Mouse (Mus musculus) lung, embryonic 14.5 days (tissue): Measurements from ENCODE around the gene Map3k6. TPM values are rescaled to one million over a fixed set of nuclear protein-coding genes. Genes with fewer than 3 reads are reported as not detected.

Source experiments
- ATAC-seq: fragments of 200-750 bp; cut with Nextera tagmentation; 2 replicates; pipeline ENCODE4 v1.8.0; 2017; ENCODE audit warnings: mild to moderate bottlenecking, moderate TSS enrichment, moderate library complexity; ENCODE audit not compliant: insufficient read depth
- DNase-seq: peaks from one replicate; pipeline ENCODE4 v3.0.0-alpha.2; 2015
- H3K27ac ChIP-seq: fragments of 300-500 bp; sonication (generic); 2 replicates; pipeline ENCODE4 v1.5.1; 2014; ENCODE audit warnings: low read depth, mild to moderate bottlenecking, moderate library complexity
- H3K27me3 ChIP-seq: fragments of 300-500 bp; sonication (generic); 2 replicates; pipeline ENCODE4 v1.6.1; 2014; ENCODE audit warnings: low read length, control low read depth; ENCODE audit not compliant: insufficient read depth
- H3K36me3 ChIP-seq: fragments of 300-500 bp; sonication (generic); 2 replicates; pipeline ENCODE4 v1.6.1; 2014; ENCODE audit warnings: control low read depth; ENCODE audit not compliant: insufficient read depth
- H3K4me1 ChIP-seq: fragments of 300-500 bp; sonication (generic); 2 replicates; pipeline ENCODE4 v1.6.1; 2014; ENCODE audit warnings: antibody characterized with exemption, control low read depth; ENCODE audit not compliant: insufficient read depth
- H3K4me2 ChIP-seq: fragments of 300-500 bp; sonication (generic); 2 replicates; pipeline ENCODE4 v1.6.1; 2014; ENCODE audit warnings: mild to moderate bottlenecking
- H3K4me3 ChIP-seq: fragments of 300-500 bp; sonication (generic); 2 replicates; pipeline ENCODE4 v1.5.1; 2014; ENCODE audit warnings: low read depth, low read length
- H3K9ac ChIP-seq: fragments of 300-500 bp; sonication (generic); 2 replicates; pipeline ENCODE4 v1.6.1; 2014
- H3K9me3 ChIP-seq: fragments of 300-500 bp; sonication (generic); 2 replicates; pipeline ENCODE4 v1.6.1; 2016; ENCODE audit warnings: low read depth, low read length, control low read depth
- CTCF ChIP-seq: IDR thresholded peaks from 2 replicates; pipeline ENCODE4 v1.5.1; 2016; ENCODE audit warnings: antibody characterized with exemption, low read depth
- WGBS: fragments of 180-500 bp; shearing (Covaris S2); extraction: QIAGEN DNeasy Blood & Tissue Kit; methylation state at CpG from one replicate; pipeline ENCODE4 v1.1.7; 2014; 5-methylcytosine and 5-hydroxymethylcytosine counted together
- polyA plus RNA-seq: library from polyadenylated mRNA; unstranded; fragments of >200 nt; fragmentation: Nextera tagmentation; extraction: Ambion mirVana; gene quantifications from 2 replicates; pipeline ENCODE4 v1.2.1, GENCODE M21; 2014

The Map3k6 gene
- polyA plus RNA-seq, 1 experiment from 2014 or later = 2.2 TPM

- Histone ChIP-seq H3K36me3 (peaks cover 56% of the 10 kb centered on the region), H3K4me1 (no peaks in the 10 kb centered on the region), H3K27ac (no peak overlapping the region), H3K4me3 (no peak overlapping the region), H3K4me2 (no peak overlapping the region), H3K9me3 (no peaks in the 10 kb centered on the region), H3K9ac (no peak overlapping the region), H3K27me3 (no peaks in the 10 kb centered on the region)
- no peak for TF ChIP-seq CTCF
- no peak for ATAC-seq
- 89% methylated on average over 4 of the region's 4 CpGs for WGBS
- DNase-seq = peak; percentile 12
Observed at GRCm38 (mm10) chr4:133265759-133266158, 25.1 kb downstream of the Map3k6 start.

- no peak for TF ChIP-seq CTCF
- Histone ChIP-seq H3K4me3 (no peak overlapping the region), H3K27ac (no peak overlapping the region), H3K4me2 (no peak overlapping the region), H3K27me3 (no peaks in the 10 kb centered on the region), H3K4me1 (no peaks in the 10 kb centered on the region), H3K9ac (no peak overlapping the region), H3K36me3 (peaks cover 58% of the 10 kb centered on the region), H3K9me3 (no peaks in the 10 kb centered on the region)
- no peak for ATAC-seq
- DNase-seq = no peak
- 89% methylated on average over 12 of the region's 12 CpGs for WGBS
Observed at GRCm38 (mm10) chr4:133266248-133266880, 25.7 kb downstream of the Map3k6 start.

DNA sequence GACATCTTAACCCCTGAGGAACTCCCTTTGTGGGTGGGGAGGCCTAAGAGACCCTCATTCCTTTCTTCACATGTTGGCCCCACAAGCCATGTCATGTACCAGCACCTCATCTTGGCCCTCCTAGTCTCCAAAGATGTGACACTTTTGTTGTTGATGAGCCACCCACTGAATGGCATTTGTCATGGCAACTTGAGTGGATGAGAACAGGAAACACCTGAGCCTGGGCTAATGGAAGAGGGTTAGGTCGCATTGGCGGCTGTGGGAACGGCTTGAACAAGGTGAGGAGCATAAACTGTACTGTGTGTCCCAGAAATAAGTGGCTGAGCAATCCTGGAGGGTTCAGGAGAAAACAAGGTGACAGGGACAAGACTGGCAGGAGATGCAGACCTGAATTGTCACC is 28.3 kb downstream of the Map3k6 start:
- Histone ChIP-seq H3K4me3 (no peak overlapping the region), H3K36me3 (peaks cover 58% of the 10 kb centered on the region), H3K9ac (no peak overlapping the region), H3K27me3 (no peaks in the 10 kb centered on the region), H3K9me3 (no peaks in the 10 kb centered on the region), H3K27ac (no peak overlapping the region), H3K4me2 (no peak overlapping the region), H3K4me1 (no peaks in the 10 kb centered on the region)
- ATAC-seq = no peak
- DNase-seq = no peak
- WGBS = 84% methylated on average over 3 of the region's 3 CpGs
- TF ChIP-seq CTCF = no peak

- H3K27ac ChIP-seq = no peak overlapping the region
- no peaks in the 10 kb centered on the region for H3K27me3 ChIP-seq
- peaks cover 59% of the 10 kb centered on the region for H3K36me3 ChIP-seq
- no peak for TF ChIP-seq CTCF
- H3K4me1 ChIP-seq = no peaks in the 10 kb centered on the region
- no peak for ATAC-seq
- WGBS = 92% methylated on average over 3 of the region's 3 CpGs
- no peak for DNase-seq
- H3K9ac ChIP-seq = no peak overlapping the region
- no peak overlapping the region for H3K4me2 ChIP-seq
- no peaks in the 10 kb centered on the region for H3K9me3 ChIP-seq
- H3K4me3 ChIP-seq = no peak overlapping the region
Observed at GRCm38 (mm10) chr4:133269596-133269995, 29.0 kb downstream of the Map3k6 start.

GRCm38 (mm10) chr4:133270929-133271328 is 30.3 kb downstream of the Map3k6 start:
- H3K36me3 ChIP-seq = peaks cover 51% of the 10 kb centered on the region
- no peak for TF ChIP-seq CTCF
- H3K9me3 ChIP-seq = no peaks in the 10 kb centered on the region
- DNase-seq = no peak
- no peak overlapping the region for H3K4me3 ChIP-seq
- H3K4me2 ChIP-seq = no peak overlapping the region
- no peak overlapping the region for H3K27ac ChIP-seq
- no peak overlapping the region for H3K9ac ChIP-seq
- H3K4me1 ChIP-seq = no peaks in the 10 kb centered on the region
- H3K27me3 ChIP-seq = no peaks in the 10 kb centered on the region
- WGBS = 88% methylated on average over 9 of the region's 9 CpGs
- no peak for ATAC-seq

- DNase-seq (peak; percentile 98), ATAC-seq (peak; percentile 93)
- TF ChIP-seq CTCF = no peak
- H3K4me1 ChIP-seq = peaks cover 11% of the 10 kb centered on the region
- under 1% methylated on average over 73 of the region's 73 CpGs for WGBS
- peak within 1 kb of the TSS; percentile 91 for H3K27ac ChIP-seq
- no peaks in the 10 kb centered on the region for H3K9me3 ChIP-seq
- H3K27me3 ChIP-seq = no peaks in the 10 kb centered on the region
- H3K4me2 ChIP-seq = peak within 1 kb of the TSS; percentile 81
- H3K36me3 ChIP-seq = peaks cover 9% of the 10 kb centered on the region; the same call in 1 of the 2 replicates
- peak within 1 kb of the TSS; percentile 79 for H3K4me3 ChIP-seq
- H3K9ac ChIP-seq = peak within 1 kb of the TSS; percentile 88
Observed at GRCm38 (mm10) chr4:133277104-133278026, 36.7 kb downstream of the Map3k6 start, which contains the start of gene Tmem222. Gene Tmem222 (minus strand): TSS chr4:133277792.

- Histone ChIP-seq H3K36me3 (peaks cover 9% of the 10 kb centered on the region; the same call in 1 of the 2 replicates), H3K27ac (peak overlapping the region; percentile 91), H3K4me2 (peak overlapping the region; percentile 81), H3K27me3 (no peaks in the 10 kb centered on the region), H3K4me1 (peaks cover 15% of the 10 kb centered on the region), H3K4me3 (peak overlapping the region; percentile 79), H3K9me3 (no peaks in the 10 kb centered on the region), H3K9ac (peak overlapping the region; percentile 88)
- 21% methylated on average over 6 of the region's 6 CpGs for WGBS
- no peak for TF ChIP-seq CTCF
- no peak for DNase-seq
- ATAC-seq = no peak; the same call in 1 of the 2 replicates
Observed at GRCm38 (mm10) chr4:133278067-133278466, 37.4 kb downstream of the Map3k6 start.
